Comparison of ENCODE assay signal across 20 mouse cellular contexts in genomic region chr2:3096101-3096500, GRCm38 (mm10).
"Had no signal": no experiment of that assay in that cellular context is flagged by ENCODE, and none has a peak within 500 bp of the region (broad histone marks: within the 10 kb centered on the region; RNA-seq: fewer than 3 reads in every experiment).

No protein-coding gene starts in this region.

- ATAC-seq: hindbrain, embryonic 16.5 days; hindbrain, postnatal 0 days; inflammation-experienced regulatory T-cells, adult 6 months; intestine, embryonic 15.5 days; intestine, embryonic 16.5 days; intestine, postnatal 0 days had no signal

- DNase-seq: heart, postnatal 10 days; heart, postnatal 36 days; heart, postnatal 4 days; kidney, adult 11 months; kidney, adult 18-20 months; kidney, adult 2 months; kidney, adult 8-10 months; kidney, adult 9 months; kidney, postnatal 10 days; kidney, postnatal 14 days; kidney, postnatal 25 days; kidney, postnatal 36 days; layer of hippocampus, adult 9-11 months; layer of hippocampus, postnatal 36 days had no signal
